Mouse (Mus musculus) CH12.LX (cell line): ENCODE data around the gene Arhgef6.

Experiments
- CHD1 ChIP-seq: IDR thresholded peaks from 2 replicates; pipeline ENCODE4 v1.6.1; 2012; ENCODE audit warnings: low read depth, low read length, improper control_type of control experiment, inconsistent platforms
- CTCF ChIP-seq, 2 experiments: IDR thresholded peaks in 1 of 2; conservative IDR thresholded peaks in 1 of 2; 2 replicates each; pipeline ENCODE4 v1.5.1; 2011 to 2012; ENCODE audit warnings: low read depth in 2 of 2, low read length in 2 of 2, improper control_type of control experiment in 1 of 2, inconsistent platforms in 1 of 2, mild to moderate bottlenecking in 1 of 2, moderate library complexity in 1 of 2
- EP300 ChIP-seq: IDR thresholded peaks from 2 replicates; pipeline ENCODE4 v1.6.1; 2011; ENCODE audit warnings: low read length, improper control_type of control experiment
- MAX ChIP-seq: IDR thresholded peaks from 2 replicates; pipeline ENCODE4 v1.6.1; 2011; ENCODE audit warnings: low read length, improper control_type of control experiment
- POLR2A ChIP-seq: IDR thresholded peaks from 2 replicates; pipeline ENCODE4 v1.6.1; 2011; ENCODE audit warnings: low read depth, mild to moderate bottlenecking, improper control_type of control experiment, low read length
- POLR2AphosphoS2 ChIP-seq: IDR thresholded peaks from 2 replicates; pipeline ENCODE4 v1.6.1; 2011; ENCODE audit warnings: low read depth, low read length, improper control_type of control experiment
- SMC3 ChIP-seq: IDR thresholded peaks from 2 replicates; pipeline ENCODE4 v1.6.1; 2011; ENCODE audit warnings: low read depth, low read length, improper control_type of control experiment
- UBTF ChIP-seq: IDR thresholded peaks from 2 replicates; pipeline ENCODE4 v1.6.1; 2012; ENCODE audit warnings: low read depth, mild to moderate bottlenecking, inconsistent platforms, low read length, improper control_type of control experiment, moderate library complexity
- ZC3H11A ChIP-seq: IDR thresholded peaks from 2 replicates; pipeline ENCODE4 v1.6.1; 2012; ENCODE audit warnings: low read depth, mild to moderate bottlenecking, inconsistent platforms, low read length, improper control_type of control experiment

DNA sequence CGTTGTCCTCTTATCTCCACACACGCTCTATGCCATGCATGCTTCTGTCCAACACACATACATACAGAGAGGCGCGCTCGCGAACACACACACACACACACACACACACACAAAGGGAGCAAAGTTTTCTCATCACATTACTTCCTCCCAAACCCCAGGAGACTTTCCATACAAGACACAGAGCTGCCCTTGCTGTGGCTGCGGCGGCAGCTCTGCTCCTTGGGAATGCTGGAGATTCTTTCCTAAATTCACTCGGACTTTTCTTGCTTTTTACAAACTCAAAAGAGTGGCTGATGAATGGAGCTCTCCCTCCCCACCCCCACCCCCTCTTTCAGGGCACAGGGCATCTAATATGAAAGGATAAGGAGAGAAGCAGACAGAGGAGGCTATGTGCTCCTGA is 52.2 kb downstream of the Arhgef6 start:
- no peak for TF ChIP-seq CTCF (conservative IDR thresholded peaks at IDR 0.05 in 1 of 2, IDR thresholded peaks at IDR 0.05 in 1 of 2; ENCODE audit: low read depth in 2 of 2, low read length in 2 of 2)
- no peak for TF ChIP-seq MAX
- TF ChIP-seq ZC3H11A: no peak
- no peak for TF ChIP-seq UBTF
- TF ChIP-seq POLR2A: no peak
- no peak for TF ChIP-seq SMC3
- TF ChIP-seq CHD1: no peak
- TF ChIP-seq EP300: no peak
- no peak for TF ChIP-seq POLR2AphosphoS2
